ENCODE assay signal across 12 mouse cellular contexts in the genomic region with DNA sequence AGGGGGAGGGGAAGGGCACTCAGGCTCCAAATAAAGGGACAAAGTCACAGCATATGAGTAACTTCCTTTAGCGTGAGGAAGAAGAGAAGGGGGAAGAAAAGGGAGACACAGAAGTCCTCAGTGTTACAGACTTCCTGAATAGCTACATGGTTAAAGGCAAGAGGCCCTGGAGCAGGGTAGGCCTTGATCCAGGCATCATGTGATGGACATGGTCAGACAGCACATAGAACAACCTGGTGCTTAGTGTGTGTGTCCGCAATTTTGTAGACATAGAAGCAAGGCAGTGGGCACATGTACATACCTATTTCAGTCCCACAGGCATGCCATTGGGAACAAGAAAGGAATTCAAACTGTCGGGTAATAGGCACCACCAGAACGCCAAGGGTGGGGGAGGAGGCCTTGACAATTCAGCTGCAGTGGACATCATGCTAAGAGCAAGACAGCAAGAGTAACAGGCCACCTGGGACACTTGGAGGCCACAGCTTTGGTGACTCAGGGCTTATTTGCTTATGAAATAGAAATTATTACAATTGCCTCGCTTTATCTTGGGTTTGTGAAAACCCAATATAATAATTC.
"Had no signal": no experiment of that assay in that cellular context is flagged by ENCODE, and none has a peak within 500 bp of the region (broad histone marks: within the 10 kb centered on the region; RNA-seq: fewer than 3 reads in every experiment).

No protein-coding gene starts in this region.

- ATAC-seq: lung, postnatal 0 days; midbrain, embryonic 13.5 days had no signal

- DNase-seq: kidney, postnatal 10 days; lung, adult 2 months; lung, postnatal 36 days; right cerebral cortex, postnatal 14 days; thymus, postnatal 4 days had no signal

- H3K9me3 ChIP-seq: limb, embryonic 10.5 days; liver, embryonic 15.5 days; midbrain, embryonic 13.5 days had no signal

- H3K9ac ChIP-seq: liver, embryonic 15.5 days; midbrain, embryonic 13.5 days had no signal

- H3K36me3 ChIP-seq: limb, embryonic 10.5 days; liver, embryonic 15.5 days; midbrain, embryonic 13.5 days had no signal

- H3K4me3 ChIP-seq: layer of hippocampus, adult 2 months; limb, embryonic 10.5 days; liver, embryonic 15.5 days; midbrain, embryonic 13.5 days; myocyte had no signal

- H3K4me2 ChIP-seq: liver, embryonic 11.5 days; liver, embryonic 15.5 days; midbrain, embryonic 13.5 days had no signal

- H3K27ac ChIP-seq: layer of hippocampus, adult 2 months; limb, embryonic 10.5 days; liver, embryonic 15.5 days; midbrain, embryonic 13.5 days had no signal

- H3K4me1 ChIP-seq: liver, embryonic 15.5 days had no signal

- H3K27me3 ChIP-seq: liver, embryonic 15.5 days; midbrain, embryonic 13.5 days had no signal
